Mouse (Mus musculus): ENCODE results near the gene Sf3b2. TPM values are rescaled to one million over a fixed set of nuclear protein-coding genes. Genes with fewer than 3 reads are reported as not detected.

Sf3b2 gene
- polyA plus RNA-seq, 1 experiment from 2014 or later: 415 TPM

DNA sequence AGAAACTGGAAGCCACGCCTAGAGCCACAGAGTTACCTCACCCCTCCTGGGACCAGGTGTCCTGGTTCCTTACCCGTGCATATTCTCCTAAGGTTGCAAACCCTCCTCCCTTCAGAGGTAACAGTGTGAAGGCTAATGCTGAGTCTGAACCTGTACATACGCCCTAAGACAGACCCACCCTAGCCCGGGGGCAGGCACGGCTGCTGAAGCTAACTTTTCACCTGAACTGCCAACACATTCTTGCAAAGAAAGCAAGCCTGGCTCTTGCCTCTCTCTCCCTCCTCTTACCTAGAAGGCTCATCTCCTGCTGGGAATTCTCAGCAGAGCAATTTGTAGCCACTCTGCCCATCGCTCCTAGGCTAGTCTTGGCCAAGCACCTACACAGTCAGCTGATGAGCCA, 5.3 kb upstream of the Sf3b2 start:
- H3K4me3 ChIP-seq (replicated peaks): no peak overlapping the region
- H3K4me2 ChIP-seq: no peak overlapping the region
- WGBS: 88% methylated on average over 6 of the region's 6 CpGs
- no peak for ATAC-seq (ENCODE audit: low FRiP score)
- H3K4me1 ChIP-seq: peaks cover 28% of the 10 kb centered on the region
- H3K36me3 ChIP-seq (replicated peaks): peaks cover 23% of the 10 kb centered on the region
- no peaks in the 10 kb centered on the region for H3K9me3 ChIP-seq
- H3K9ac ChIP-seq: no peak overlapping the region
- H3K27ac ChIP-seq: no peak overlapping the region
- H3K27me3 ChIP-seq: no peaks in the 10 kb centered on the region

DNA sequence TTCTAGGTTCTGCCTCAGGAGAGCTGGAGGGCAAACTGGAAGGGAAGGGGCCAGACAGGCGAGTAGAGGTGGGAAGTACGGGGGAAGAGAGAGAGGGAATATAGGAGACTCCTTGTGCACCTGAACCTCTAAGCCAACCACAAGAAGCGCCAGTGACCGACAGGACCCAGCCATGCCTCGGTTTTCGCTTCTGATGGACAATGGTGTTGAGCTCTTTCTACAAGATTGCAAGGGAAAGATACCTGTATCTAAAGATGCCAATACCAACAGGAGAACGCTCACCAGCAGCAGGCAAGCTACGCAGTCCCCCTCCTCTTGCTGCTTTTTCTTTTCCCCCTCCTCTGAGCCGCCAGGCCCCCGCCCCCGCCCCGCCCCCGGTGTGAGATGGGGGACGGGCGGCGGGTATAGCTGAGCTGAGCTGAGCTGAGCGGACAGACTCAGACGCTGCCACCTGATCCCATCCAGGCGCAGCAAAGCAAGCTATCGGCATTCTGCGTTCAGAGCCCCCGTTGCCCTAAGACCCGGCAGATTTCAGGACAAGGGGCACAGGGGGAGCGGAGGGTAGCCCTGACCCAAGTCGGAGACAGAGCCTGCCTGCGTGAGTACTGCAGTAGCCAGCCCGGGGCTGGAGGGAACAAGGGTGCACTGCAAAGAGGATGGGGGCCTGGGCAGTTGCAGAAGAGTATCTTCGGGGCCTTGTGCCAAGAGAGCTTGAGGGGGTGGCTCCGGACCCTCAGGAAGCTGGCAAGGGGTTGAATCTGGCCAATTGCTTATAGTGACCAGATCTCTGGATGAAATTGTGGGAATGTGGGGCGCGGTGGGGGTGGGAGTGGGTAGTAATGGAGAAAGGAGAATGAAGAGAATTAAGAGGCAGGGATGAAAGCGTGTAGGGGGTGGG, 2.9 kb upstream of the Sf3b2 start, which contains the start of gene Gal3st3:
Gene Gal3st3 (plus strand): TSS at position 429 of the 898 bp plus-strand sequence.
- Histone ChIP-seq H3K4me2 (peak within 1 kb of the TSS; percentile 83), H3K4me3 (replicated peaks) (peak within 1 kb of the TSS; percentile 62), H3K9me3 (no peaks in the 10 kb centered on the region), H3K27ac (peak within 1 kb of the TSS; percentile 83), H3K27me3 (no peaks in the 10 kb centered on the region), H3K4me1 (peaks cover 40% of the 10 kb centered on the region), H3K36me3 (replicated peaks) (peaks cover 10% of the 10 kb centered on the region), H3K9ac (peak within 1 kb of the TSS; percentile 89)
- 5% methylated on average over 32 of the region's 32 CpGs for WGBS
- peak; percentile 72 for ATAC-seq (ENCODE audit: low FRiP score)

DNA sequence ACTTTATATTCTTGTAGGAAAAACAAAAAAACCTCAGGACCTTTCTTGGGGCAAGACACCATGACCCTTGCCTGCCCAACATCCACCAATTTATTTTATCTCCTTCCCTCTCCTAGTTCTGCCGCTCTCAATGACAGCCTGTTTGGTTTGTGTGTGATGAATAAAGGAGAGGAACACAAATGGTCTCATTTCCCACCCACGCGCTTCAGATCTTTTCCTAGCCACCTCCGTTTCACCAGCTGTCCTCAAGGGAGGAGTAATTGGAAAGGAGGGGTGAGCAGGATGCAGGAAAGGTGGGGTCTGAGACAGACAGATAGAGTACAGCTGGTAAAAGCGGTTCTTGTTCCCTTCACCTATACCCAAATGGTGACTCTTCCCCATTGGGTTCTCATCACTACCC, 1.4 kb upstream of the Sf3b2 start:
- peaks cover 14% of the 10 kb centered on the region for H3K36me3 ChIP-seq (replicated peaks)
- 85% methylated on average over 5 of the region's 5 CpGs for WGBS
- H3K27me3 ChIP-seq: no peaks in the 10 kb centered on the region
- no peaks in the 10 kb centered on the region for H3K9me3 ChIP-seq
- H3K4me1 ChIP-seq: peaks cover 44% of the 10 kb centered on the region
- no peak overlapping the region for H3K4me2 ChIP-seq
- no peak overlapping the region for H3K9ac ChIP-seq
- no peak overlapping the region for H3K27ac ChIP-seq
- no peak for ATAC-seq (ENCODE audit: low FRiP score)
- H3K4me3 ChIP-seq (replicated peaks): no peak overlapping the region

DNA sequence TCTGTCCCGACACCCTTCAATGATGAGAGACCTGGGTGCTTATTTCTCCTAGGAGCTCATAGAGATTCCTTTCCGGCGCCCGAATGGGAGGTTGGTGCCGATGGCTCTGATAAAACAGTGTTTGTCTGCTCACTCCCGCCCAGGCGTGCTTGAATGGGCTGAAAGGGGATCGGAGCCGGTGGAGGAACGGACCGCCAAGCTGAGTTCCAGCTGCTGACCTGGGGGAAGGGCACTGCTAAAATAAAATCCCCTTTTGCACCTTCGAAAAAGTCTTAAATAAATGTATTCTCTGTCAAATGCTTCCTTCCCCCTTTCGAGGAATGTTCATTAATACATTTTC, 451 bp upstream of the Sf3b2 start:
- H3K4me1 ChIP-seq: peaks cover 44% of the 10 kb centered on the region
- peak overlapping the region; percentile 80 for H3K4me3 ChIP-seq (replicated peaks)
- WGBS: 7% methylated on average over 13 of the region's 13 CpGs
- no peaks in the 10 kb centered on the region for H3K9me3 ChIP-seq
- no peaks in the 10 kb centered on the region for H3K27me3 ChIP-seq
- peak overlapping the region; percentile 78 for H3K4me2 ChIP-seq
- ATAC-seq (ENCODE audit: low FRiP score): peak; percentile 48
- H3K9ac ChIP-seq: peak overlapping the region; percentile 72
- H3K27ac ChIP-seq: peak overlapping the region; percentile 91
- peaks cover 23% of the 10 kb centered on the region for H3K36me3 ChIP-seq (replicated peaks)

DNA sequence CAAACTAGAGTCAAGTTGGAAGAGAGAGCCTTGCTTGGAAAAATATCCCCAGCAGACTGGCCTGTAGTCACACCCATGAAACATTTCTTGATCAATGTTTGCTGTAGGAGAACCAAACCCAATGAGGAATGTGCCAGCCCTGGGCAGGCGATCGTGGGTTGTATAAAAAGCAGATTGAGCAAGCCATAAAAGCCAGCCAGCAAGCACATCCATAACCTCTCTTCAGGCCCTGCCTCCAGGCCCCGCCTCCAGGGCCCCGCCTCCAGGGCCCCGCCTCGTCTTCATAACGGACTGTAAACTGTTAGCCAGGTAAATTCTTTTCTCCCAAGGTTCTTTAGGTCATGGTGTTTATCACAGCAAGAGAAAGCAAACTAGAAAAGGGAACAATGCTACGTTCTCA, 16.9 kb downstream of the Sf3b2 start:
- Histone ChIP-seq H3K4me1 (peaks cover 7% of the 10 kb centered on the region), H3K9ac (no peak overlapping the region), H3K4me2 (no peak overlapping the region), H3K4me3 (replicated peaks) (no peak overlapping the region), H3K36me3 (replicated peaks) (peaks cover 84% of the 10 kb centered on the region), H3K27ac (no peak overlapping the region), H3K9me3 (no peaks in the 10 kb centered on the region), H3K27me3 (no peaks in the 10 kb centered on the region)
- WGBS: 90% methylated on average over 8 of the region's 8 CpGs
- ATAC-seq (ENCODE audit: low FRiP score): no peak

DNA sequence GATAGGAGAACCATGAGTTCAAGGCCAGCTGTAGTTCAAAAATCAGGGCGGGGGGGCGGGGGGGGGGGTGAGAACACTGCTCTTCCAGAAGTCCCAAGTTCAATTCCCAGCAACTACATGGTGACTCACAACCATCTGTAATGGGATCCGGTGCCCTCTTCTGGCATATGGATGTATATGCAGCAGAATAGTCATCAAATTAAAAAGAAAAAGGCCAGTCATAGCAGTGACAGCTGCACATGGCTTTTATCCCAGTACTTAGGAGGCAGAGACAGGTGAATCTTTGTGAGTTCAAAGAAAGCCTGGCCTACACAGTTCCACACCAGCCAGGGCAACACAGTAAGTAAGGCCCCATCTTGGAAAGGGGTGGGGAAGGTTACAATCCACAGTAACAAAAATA, 18.1 kb downstream of the Sf3b2 start:
- peaks cover 11% of the 10 kb centered on the region for H3K4me1 ChIP-seq
- H3K27ac ChIP-seq: no peak overlapping the region
- H3K9ac ChIP-seq: no peak overlapping the region
- 94% methylated on average over 3 of the region's 3 CpGs for WGBS
- ATAC-seq (ENCODE audit: low FRiP score): no peak
- H3K36me3 ChIP-seq (replicated peaks): peaks cover 73% of the 10 kb centered on the region
- no peak overlapping the region for H3K4me2 ChIP-seq
- no peaks in the 10 kb centered on the region for H3K27me3 ChIP-seq
- no peaks in the 10 kb centered on the region for H3K9me3 ChIP-seq
- H3K4me3 ChIP-seq (replicated peaks): no peak overlapping the region

DNA sequence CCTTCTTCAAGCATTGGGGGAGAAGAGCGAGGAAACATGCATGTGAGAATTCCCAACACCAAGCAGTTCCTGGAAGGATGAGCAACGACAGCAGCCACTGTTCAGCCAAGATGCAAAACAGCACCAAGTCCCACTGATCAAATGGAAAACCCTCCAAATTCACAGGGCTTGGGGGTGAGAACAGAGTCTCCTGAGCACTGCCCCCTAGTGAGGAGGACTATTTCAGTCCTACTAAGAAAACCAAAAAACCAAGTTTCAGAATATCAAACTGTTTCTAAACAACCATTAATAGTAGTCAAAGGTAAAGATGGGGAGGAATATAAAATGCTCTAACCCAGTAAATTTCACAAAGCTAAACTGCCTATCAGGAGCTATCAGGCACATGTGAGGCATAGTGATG, 18.7 kb downstream of the Sf3b2 start:
- no peak overlapping the region for H3K27ac ChIP-seq
- H3K4me1 ChIP-seq: peaks cover 17% of the 10 kb centered on the region
- no peak for ATAC-seq (ENCODE audit: low FRiP score)
- no peak overlapping the region for H3K4me2 ChIP-seq
- no peak overlapping the region for H3K4me3 ChIP-seq (replicated peaks)
- H3K9ac ChIP-seq: no peak overlapping the region
- 95% methylated on average over 2 of the region's 2 CpGs for WGBS
- no peaks in the 10 kb centered on the region for H3K27me3 ChIP-seq
- H3K9me3 ChIP-seq: no peaks in the 10 kb centered on the region
- peaks cover 67% of the 10 kb centered on the region for H3K36me3 ChIP-seq (replicated peaks)

DNA sequence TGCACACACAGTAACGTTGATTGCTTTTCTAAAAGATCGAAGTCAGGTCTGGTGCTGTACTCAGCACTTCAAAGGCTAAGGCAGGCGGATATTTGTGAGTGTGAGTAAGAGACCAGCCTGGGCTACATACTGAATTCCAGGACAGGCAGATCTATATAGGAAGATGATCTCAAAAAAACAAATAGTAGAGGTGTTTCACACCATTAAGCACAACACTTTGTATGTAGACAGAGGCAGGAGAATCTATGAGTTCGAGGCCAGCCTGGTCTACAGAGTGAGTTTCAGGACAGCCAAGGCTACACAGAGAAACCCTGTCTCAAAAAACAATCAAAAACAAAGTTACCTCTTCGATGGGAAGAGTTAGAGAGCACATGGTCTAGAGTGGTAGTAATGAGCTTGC, 19.5 kb downstream of the Sf3b2 start:
- Histone ChIP-seq H3K27ac (no peak overlapping the region), H3K4me2 (no peak overlapping the region), H3K9ac (no peak overlapping the region), H3K36me3 (replicated peaks) (peaks cover 60% of the 10 kb centered on the region), H3K4me3 (replicated peaks) (no peak overlapping the region), H3K9me3 (no peaks in the 10 kb centered on the region), H3K4me1 (peaks cover 23% of the 10 kb centered on the region), H3K27me3 (no peaks in the 10 kb centered on the region)
- 93% methylated on average over 5 of the region's 5 CpGs for WGBS
- ATAC-seq (ENCODE audit: low FRiP score): no peak

DNA sequence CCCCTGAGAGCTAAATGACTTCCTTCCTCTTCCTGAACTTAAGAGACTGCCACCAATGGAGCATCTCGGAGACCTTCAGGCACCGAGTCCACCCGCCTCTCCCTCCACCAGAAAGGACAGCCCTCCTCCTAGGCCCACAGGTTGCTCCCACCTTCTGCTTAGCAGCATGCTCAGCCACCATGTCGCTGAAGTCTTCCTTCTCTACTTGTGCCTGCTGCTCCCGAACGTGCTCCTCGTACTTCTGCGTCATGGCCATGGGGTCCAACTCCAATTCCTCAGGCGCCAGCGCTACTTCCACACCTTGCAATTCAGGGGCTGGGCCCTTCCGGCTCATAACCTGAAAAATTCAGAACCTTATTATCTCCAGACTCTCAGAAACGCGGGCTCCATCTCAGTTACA, 20.6 kb downstream of the Sf3b2 start:
- Histone ChIP-seq H3K4me1 (peaks cover 32% of the 10 kb centered on the region), H3K36me3 (replicated peaks) (peaks cover 54% of the 10 kb centered on the region), H3K4me2 (no peak overlapping the region), H3K27ac (no peak overlapping the region), H3K9ac (no peak overlapping the region), H3K4me3 (replicated peaks) (no peak overlapping the region), H3K9me3 (no peaks in the 10 kb centered on the region), H3K27me3 (no peaks in the 10 kb centered on the region)
- 90% methylated on average over 13 of the region's 13 CpGs for WGBS
- no peak for ATAC-seq (ENCODE audit: low FRiP score)

DNA sequence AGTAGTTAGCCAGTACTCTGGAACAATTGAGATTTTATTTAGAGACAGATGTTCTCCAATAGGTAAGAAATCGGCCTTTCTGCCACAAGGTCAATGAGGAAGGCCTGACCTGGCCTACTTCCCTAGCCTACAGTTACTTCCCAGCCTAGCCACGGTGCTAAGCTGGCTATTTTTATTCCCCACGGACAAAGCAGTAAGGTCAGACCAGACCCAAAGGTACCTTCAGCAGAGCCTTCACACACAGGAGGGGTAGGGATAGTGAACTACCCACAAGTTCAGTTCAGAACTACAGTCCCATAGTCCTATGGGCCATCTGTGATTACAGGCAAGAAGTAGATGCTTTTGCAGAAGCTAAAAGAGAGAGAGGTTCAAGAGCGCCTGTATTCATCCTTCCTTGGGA, 21.3 kb downstream of the Sf3b2 start:
- Histone ChIP-seq H3K4me1 (peaks cover 32% of the 10 kb centered on the region), H3K27ac (peak overlapping the region; percentile 90), H3K36me3 (replicated peaks) (peaks cover 47% of the 10 kb centered on the region), H3K4me3 (replicated peaks) (no peak overlapping the region), H3K4me2 (peak overlapping the region; percentile 89; the same call in 1 of the 2 replicates), H3K27me3 (no peaks in the 10 kb centered on the region), H3K9me3 (no peaks in the 10 kb centered on the region), H3K9ac (peak overlapping the region; percentile 95; the same call in 1 of the 2 replicates)
- WGBS: 79% methylated on average over 4 of the region's 4 CpGs
- no peak for ATAC-seq (ENCODE audit: low FRiP score)

DNA sequence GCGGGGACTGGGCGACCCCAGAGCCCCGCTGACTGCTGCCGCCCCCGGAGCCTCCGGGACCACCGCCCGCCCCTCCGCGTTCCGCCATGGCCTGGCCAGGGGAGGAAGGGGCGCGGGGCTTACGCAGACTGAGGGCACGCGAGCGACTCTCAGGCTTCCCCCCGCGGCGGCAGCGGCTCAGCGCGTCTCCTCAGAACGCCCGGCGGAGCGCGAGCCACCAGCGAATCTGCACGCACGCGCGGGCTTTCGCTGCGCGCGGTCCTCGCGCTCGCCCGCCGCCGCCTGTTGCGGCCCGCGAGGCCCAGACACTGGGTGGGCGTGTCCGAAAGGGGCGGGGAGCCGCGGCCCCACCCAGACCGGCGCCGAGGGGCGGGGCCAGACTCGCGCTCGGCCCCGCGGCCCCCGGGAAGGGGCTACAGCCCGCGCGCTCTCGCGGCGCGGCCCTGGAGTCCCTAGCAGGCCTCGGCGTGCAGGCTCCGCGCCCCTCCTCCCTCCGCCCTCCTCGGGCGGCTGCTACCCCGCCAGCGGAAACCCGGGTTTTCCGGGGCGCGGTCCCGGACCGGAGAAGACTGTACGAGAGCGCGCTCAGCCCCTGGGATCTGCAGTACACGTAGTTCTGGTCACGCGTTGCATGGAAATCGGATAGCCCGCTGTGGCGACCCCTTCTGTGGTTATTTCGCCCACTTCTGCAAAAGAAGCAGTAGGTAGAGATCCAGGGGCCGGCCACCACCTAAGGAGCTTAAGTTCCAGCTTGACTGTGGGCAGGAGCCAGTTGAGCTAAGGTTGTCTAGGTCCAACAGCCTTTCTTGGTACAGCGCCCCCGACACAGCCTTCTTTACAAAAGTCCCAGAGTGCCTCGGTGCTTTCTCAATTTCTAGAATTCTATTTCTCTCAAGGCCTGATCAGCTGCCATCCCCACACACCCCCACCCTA, 22.2 kb downstream of the Sf3b2 start, which contains the start of gene Pacs1:
Gene Pacs1 (minus strand): TSS at position 319 of the 933 bp plus-strand sequence.
- peak within 1 kb of the TSS; percentile 89 for H3K4me2 ChIP-seq
- WGBS: under 1% methylated on average over 79 of the region's 97 CpGs
- ATAC-seq (ENCODE audit: low FRiP score): peak; percentile 91
- no peaks in the 10 kb centered on the region for H3K27me3 ChIP-seq
- H3K9ac ChIP-seq: peak within 1 kb of the TSS; percentile 95
- H3K9me3 ChIP-seq: no peaks in the 10 kb centered on the region
- H3K36me3 ChIP-seq (replicated peaks): peaks cover 38% of the 10 kb centered on the region
- peak within 1 kb of the TSS; percentile 92 for H3K4me3 ChIP-seq (replicated peaks)
- peaks cover 36% of the 10 kb centered on the region for H3K4me1 ChIP-seq
- peak within 1 kb of the TSS; percentile 90 for H3K27ac ChIP-seq

DNA sequence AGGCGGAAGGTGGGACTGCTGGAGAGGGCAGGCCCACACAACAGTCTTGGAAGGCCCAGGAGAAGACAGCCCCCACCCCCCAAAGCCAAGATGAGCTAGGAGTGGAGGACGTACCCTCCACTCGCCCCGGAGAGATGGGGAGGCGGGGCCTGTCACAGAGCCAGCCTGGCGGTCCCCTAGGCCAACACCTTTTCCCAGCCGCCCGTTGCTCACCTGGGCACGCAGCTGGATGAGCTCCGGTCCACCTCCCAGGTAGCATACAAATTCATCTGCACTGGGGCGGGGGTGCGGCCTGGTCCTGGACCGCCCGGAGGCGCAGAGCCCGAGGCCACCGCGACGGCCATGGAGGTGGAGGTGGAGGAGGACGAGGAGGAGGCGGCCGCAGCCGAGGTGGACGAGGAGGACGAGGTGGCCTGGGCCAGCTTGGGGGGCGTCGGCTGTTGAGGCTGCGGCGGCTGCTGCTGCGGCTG, 22.9 kb downstream of the Sf3b2 start:
- Histone ChIP-seq H3K4me3 (replicated peaks) (peak overlapping the region; percentile 92), H3K4me1 (peaks cover 36% of the 10 kb centered on the region), H3K9me3 (no peaks in the 10 kb centered on the region), H3K4me2 (peak overlapping the region; percentile 89), H3K27me3 (no peaks in the 10 kb centered on the region), H3K36me3 (replicated peaks) (peaks cover 31% of the 10 kb centered on the region), H3K27ac (peak overlapping the region; percentile 90), H3K9ac (peak overlapping the region; percentile 95)
- peak; percentile 65 for ATAC-seq (ENCODE audit: low FRiP score)
- under 1% methylated on average over 25 of the region's 30 CpGs for WGBS

All from forebrain, embryonic 12.5 days (tissue).